Mouse (Mus musculus): ENCODE measurements around the gene Ubr4.

GRCm38 (mm10) chr4:139421621-139422020, 69.2 kb downstream of the Ubr4 start:
- TF ChIP-seq CTCF (IDR thresholded peaks at IDR 0.05; ENCODE audit: low read depth): no peak
- no peak for TF ChIP-seq EP300 (IDR thresholded peaks at IDR 0.05; ENCODE audit: low read depth)
